Mouse (Mus musculus): ENCODE measurements around the gene Tmem82. TPM values are rescaled to one million over a fixed set of nuclear protein-coding genes. Genes with fewer than 3 reads are reported as not detected.
A peak's percentile ranks its signal among the peaks of the same experiment; 100 is the strongest.

Gene Tmem82
- polyA plus RNA-seq, 1 experiment from 2014 or later = 0.17 TPM

- Histone ChIP-seq H3K4me2 (replicated peaks) (no peak overlapping the region), H3K9ac (replicated peaks) (no peak overlapping the region), H3K4me1 (no peaks in the 10 kb centered on the region), H3K27ac (replicated peaks) (no peak overlapping the region), H3K4me3 (no peak overlapping the region), H3K27me3 (no peaks in the 10 kb centered on the region), H3K9me3 (no peaks in the 10 kb centered on the region), H3K36me3 (no peaks in the 10 kb centered on the region)
- ATAC-seq (replicated peaks) = no peak
- 84% methylated on average over 13 of the region's 13 CpGs for whole genome bisulfite sequencing
Observed at GRCm38 (mm10) chr4:141581051-141581450, 37.4 kb downstream of the Tmem82 start.

GRCm38 (mm10) chr4:141578833-141579232 lies 39.6 kb downstream of the Tmem82 start:
- Histone ChIP-seq H3K36me3 (no peaks in the 10 kb centered on the region), H3K9me3 (no peaks in the 10 kb centered on the region), H3K27ac (replicated peaks) (no peak overlapping the region), H3K4me2 (replicated peaks) (no peak overlapping the region), H3K9ac (replicated peaks) (no peak overlapping the region), H3K4me1 (peaks cover 4% of the 10 kb centered on the region; the same call in 1 of the 2 replicates), H3K4me3 (no peak overlapping the region), H3K27me3 (no peaks in the 10 kb centered on the region)
- 81% methylated on average over 3 of the region's 3 CpGs for WGBS
- no peak for ATAC-seq (replicated peaks)

- no peak overlapping the region for H3K27ac ChIP-seq (replicated peaks)
- H3K9me3 ChIP-seq = no peaks in the 10 kb centered on the region
- no peak for ATAC-seq (replicated peaks)
- no peaks in the 10 kb centered on the region for H3K36me3 ChIP-seq
- H3K4me2 ChIP-seq (replicated peaks) = no peak overlapping the region
- 94% methylated on average over 7 of the region's 7 CpGs for WGBS
- H3K4me3 ChIP-seq = no peak overlapping the region
- no peak overlapping the region for H3K9ac ChIP-seq (replicated peaks)
- peaks cover 4% of the 10 kb centered on the region; the same call in 1 of the 2 replicates for H3K4me1 ChIP-seq
- no peaks in the 10 kb centered on the region for H3K27me3 ChIP-seq
Observed at GRCm38 (mm10) chr4:141576877-141577276, 41.6 kb downstream of the Tmem82 start.

- Histone ChIP-seq H3K4me1 (peaks cover 4% of the 10 kb centered on the region; the same call in 1 of the 2 replicates), H3K27ac (replicated peaks) (no peak overlapping the region), H3K9me3 (no peaks in the 10 kb centered on the region), H3K27me3 (no peaks in the 10 kb centered on the region), H3K4me2 (replicated peaks) (no peak overlapping the region), H3K4me3 (no peak overlapping the region), H3K9ac (replicated peaks) (no peak overlapping the region), H3K36me3 (no peaks in the 10 kb centered on the region)
- WGBS = 86% methylated on average over 11 of the region's 11 CpGs
- no peak for ATAC-seq (replicated peaks)
Observed at GRCm38 (mm10) chr4:141576404-141576803, 42.0 kb downstream of the Tmem82 start.

GRCm38 (mm10) chr4:141574789-141575702 lies 43.4 kb downstream of the Tmem82 start:
- Histone ChIP-seq H3K9me3 (no peaks in the 10 kb centered on the region), H3K4me1 (peaks cover 4% of the 10 kb centered on the region; the same call in 1 of the 2 replicates), H3K9ac (replicated peaks) (no peak overlapping the region; the same call in 1 of the 2 replicates), H3K27ac (replicated peaks) (no peak overlapping the region), H3K4me3 (no peak overlapping the region), H3K36me3 (no peaks in the 10 kb centered on the region), H3K27me3 (no peaks in the 10 kb centered on the region), H3K4me2 (replicated peaks) (no peak overlapping the region; the same call in 1 of the 2 replicates)
- peak; percentile 60 for ATAC-seq (replicated peaks)
- WGBS = 38% methylated on average over 27 of the region's 27 CpGs

- H3K4me1 ChIP-seq = peaks cover 4% of the 10 kb centered on the region; the same call in 1 of the 2 replicates
- ATAC-seq (replicated peaks) = no peak
- no peaks in the 10 kb centered on the region for H3K27me3 ChIP-seq
- H3K27ac ChIP-seq (replicated peaks) = no peak overlapping the region
- 78% methylated on average over 6 of the region's 6 CpGs for WGBS
- no peak overlapping the region for H3K9ac ChIP-seq (replicated peaks)
- no peak overlapping the region for H3K4me2 ChIP-seq (replicated peaks)
- no peaks in the 10 kb centered on the region for H3K9me3 ChIP-seq
- H3K4me3 ChIP-seq = no peak overlapping the region
- no peaks in the 10 kb centered on the region for H3K36me3 ChIP-seq
Observed at GRCm38 (mm10) chr4:141573359-141573966, 45.0 kb downstream of the Tmem82 start.

GRCm38 (mm10) chr4:141572668-141573358 lies 45.6 kb downstream of the Tmem82 start:
- Histone ChIP-seq H3K27me3 (no peaks in the 10 kb centered on the region), H3K27ac (replicated peaks) (no peak overlapping the region), H3K4me2 (replicated peaks) (no peak overlapping the region), H3K9me3 (no peaks in the 10 kb centered on the region), H3K9ac (replicated peaks) (no peak overlapping the region), H3K4me3 (no peak overlapping the region), H3K4me1 (peaks cover 4% of the 10 kb centered on the region; the same call in 1 of the 2 replicates), H3K36me3 (no peaks in the 10 kb centered on the region)
- ATAC-seq (replicated peaks) = no peak
- 80% methylated on average over 7 of the region's 7 CpGs for WGBS

GRCm38 (mm10) chr4:141571934-141572333 lies 46.5 kb downstream of the Tmem82 start:
- 78% methylated on average over 10 of the region's 10 CpGs for whole genome bisulfite sequencing
- ATAC-seq (replicated peaks) = no peak
- Histone ChIP-seq H3K9me3 (no peaks in the 10 kb centered on the region), H3K9ac (replicated peaks) (no peak overlapping the region), H3K4me3 (no peak overlapping the region), H3K4me1 (peaks cover 4% of the 10 kb centered on the region; the same call in 1 of the 2 replicates), H3K27me3 (no peaks in the 10 kb centered on the region), H3K4me2 (replicated peaks) (no peak overlapping the region), H3K27ac (replicated peaks) (no peak overlapping the region), H3K36me3 (no peaks in the 10 kb centered on the region)

- WGBS = 77% methylated on average over 6 of the region's 6 CpGs
- H3K36me3 ChIP-seq = no peaks in the 10 kb centered on the region
- peaks cover 4% of the 10 kb centered on the region; the same call in 1 of the 2 replicates for H3K4me1 ChIP-seq
- no peaks in the 10 kb centered on the region for H3K9me3 ChIP-seq
- H3K27ac ChIP-seq (replicated peaks) = no peak overlapping the region
- no peaks in the 10 kb centered on the region for H3K27me3 ChIP-seq
- no peak overlapping the region for H3K4me2 ChIP-seq (replicated peaks)
- no peak for ATAC-seq (replicated peaks)
- H3K9ac ChIP-seq (replicated peaks) = no peak overlapping the region
- no peak overlapping the region for H3K4me3 ChIP-seq
Observed at GRCm38 (mm10) chr4:141571337-141571739, 47.1 kb downstream of the Tmem82 start.

GRCm38 (mm10) chr4:141570821-141571220 lies 47.6 kb downstream of the Tmem82 start:
- 87% methylated on average over 1 of the region's 1 CpGs for WGBS
- Histone ChIP-seq H3K27ac (replicated peaks) (no peak overlapping the region), H3K27me3 (no peaks in the 10 kb centered on the region), H3K9ac (replicated peaks) (no peak overlapping the region), H3K4me1 (peaks cover 4% of the 10 kb centered on the region; the same call in 1 of the 2 replicates), H3K4me3 (no peak overlapping the region), H3K4me2 (replicated peaks) (no peak overlapping the region), H3K9me3 (no peaks in the 10 kb centered on the region), H3K36me3 (no peaks in the 10 kb centered on the region)
- ATAC-seq (replicated peaks) = no peak

- Histone ChIP-seq H3K9me3 (no peaks in the 10 kb centered on the region), H3K4me1 (0 out of 2 replicates have a peak, but pooled peaks cover 1% of the 10 kb centered on the region), H3K9ac (replicated peaks) (no peak overlapping the region), H3K27ac (replicated peaks) (no peak overlapping the region), H3K4me3 (no peak overlapping the region), H3K27me3 (no peaks in the 10 kb centered on the region), H3K4me2 (replicated peaks) (no peak overlapping the region), H3K36me3 (no peaks in the 10 kb centered on the region)
- WGBS = 77% methylated on average over 6 of the region's 6 CpGs
- no peak for ATAC-seq (replicated peaks)
Observed at GRCm38 (mm10) chr4:141570004-141570403, 48.4 kb downstream of the Tmem82 start.

GRCm38 (mm10) chr4:141568966-141569365 lies 49.5 kb downstream of the Tmem82 start:
- Histone ChIP-seq H3K4me1 (no peaks in the 10 kb centered on the region), H3K27me3 (no peaks in the 10 kb centered on the region), H3K27ac (replicated peaks) (no peak overlapping the region), H3K36me3 (no peaks in the 10 kb centered on the region), H3K9me3 (no peaks in the 10 kb centered on the region), H3K4me2 (replicated peaks) (no peak overlapping the region), H3K9ac (replicated peaks) (no peak overlapping the region), H3K4me3 (no peak overlapping the region)
- ATAC-seq (replicated peaks) = no peak
- 90% methylated on average over 5 of the region's 5 CpGs for WGBS
